Comparison of ENCODE assay signal across 28 mouse cellular contexts in the genomic region with DNA sequence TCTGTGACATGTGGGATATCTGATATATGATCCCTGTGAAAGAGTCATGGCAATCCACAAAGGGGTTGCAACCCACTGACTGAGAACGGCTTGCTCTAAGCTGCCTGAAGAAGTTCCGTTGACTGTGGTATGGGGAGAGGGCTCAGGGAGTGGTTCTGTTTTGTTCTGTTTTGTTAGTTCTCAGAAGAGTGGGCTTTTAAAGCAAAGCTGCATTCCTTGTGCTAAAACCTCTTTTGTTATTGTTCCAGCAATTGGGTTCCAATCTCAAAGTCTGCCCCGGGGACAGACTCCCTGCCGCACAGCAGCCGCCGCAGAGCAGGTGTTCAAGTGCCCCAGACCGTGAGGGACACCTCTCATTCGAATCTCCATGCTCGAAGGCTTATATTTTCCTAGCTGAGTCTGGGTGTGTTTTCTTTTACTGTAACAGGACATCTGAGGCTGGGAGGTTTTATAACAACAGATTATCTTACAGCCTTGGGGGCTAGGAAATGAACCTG. TPM values are rescaled to one million over a fixed set of nuclear protein-coding genes. Genes with fewer than 3 reads are reported as not detected.
DNase-seq lines count a peak whose midpoint lies in the region; ATAC-seq and TF ChIP-seq lines count a peak whose summit lies in the region.
"Had no signal": no experiment of that assay in that cellular context is flagged by ENCODE, and none has a peak within 500 bp of the region (broad histone marks: within the 10 kb centered on the region; RNA-seq: fewer than 3 reads in every experiment).

No protein-coding gene starts in this region.

- no peak for ATAC-seq in monocyte, adult 5-6 weeks (replicated peaks; ENCODE audit: insufficient number of reproducible peaks, low FRiP score, low TSS enrichment, poor library complexity, severe bottlenecking)
- ATAC-seq: CD4-positive, CD25-positive, alpha-beta regulatory T cell, adult 4 months; forebrain, embryonic 14.5 days; forebrain, embryonic 16.5 days had no signal

- peaks cover 27% of the 10 kb centered on the region for H3K9me3 ChIP-seq in E14TG2a.4 (ENCODE audit: low read length)
- H3K9me3 ChIP-seq: embryonic facial prominence, embryonic 15.5 days; forebrain, embryonic 12.5 days had no signal

- peak overlapping the region; percentile 66 for H3K4me3 ChIP-seq in E14TG2a.4 (replicated peaks; ENCODE audit: low read length)
- H3K4me3 ChIP-seq: embryonic facial prominence, embryonic 13.5 days; embryonic facial prominence, embryonic 15.5 days; erythroblast, embryonic 14.5 days; forebrain, embryonic 10.5 days; forebrain, embryonic 12.5 days had no signal

- no peak for TF ChIP-seq CTCF in E14TG2a.4 (conservative IDR thresholded peaks at IDR 0.05; ENCODE audit: low read length)

- H3K27me3 ChIP-seq in E14TG2a.4 (ENCODE audit: insufficient read depth, low read length): no peaks in the 10 kb centered on the region
- H3K27me3 ChIP-seq: embryonic facial prominence, embryonic 13.5 days; embryonic facial prominence, embryonic 15.5 days had no signal

- DNase-seq in ES-CJ7 (ENCODE audit: low read depth, low spot score): peak; percentile 59
- DNase-seq in R1 (ENCODE audit: low read depth, low spot score): peak; percentile 96
- no peak for DNase-seq in heart, adult 18-20 months
- DNase-seq in MN1 (ENCODE audit: low spot score): no peak
- DNase-seq: adrenal gland, adult 2 months; adrenal gland, postnatal 10 days; adrenal gland, postnatal 25 days; B cell, adult 2 months; cerebellum, adult 11 months; cerebellum, adult 18-20 months; cerebellum, adult 8-10 months; cerebellum, adult 9-11 months; cerebellum, postnatal 14 days; cerebellum, postnatal 36 days; embryo, embryonic 11 days had no signal

- H3K36me3 ChIP-seq in E14TG2a.4 (ENCODE audit: insufficient read depth, low read length): peaks cover 6% of the 10 kb centered on the region; the same call in 1 of the 2 replicates
- H3K36me3 ChIP-seq: embryonic facial prominence, embryonic 13.5 days; embryonic facial prominence, embryonic 15.5 days; forebrain, embryonic 10.5 days; forebrain, embryonic 12.5 days; G1E had no signal

- H3K4me1 ChIP-seq in E14TG2a.4 (replicated peaks; ENCODE audit: low read depth, low read length): peaks cover 83% of the 10 kb centered on the region
- H3K4me1 ChIP-seq: embryonic facial prominence, embryonic 15.5 days; forebrain, embryonic 10.5 days; forebrain, embryonic 12.5 days had no signal

RNA-seq across cellular contexts. Expression of gene Acsbg2, which starts 4.7 kb away (rescaled TPM):
- total RNA-seq in heart, adult 18-20 months (2021): not detected
- not detected in 3 replicates for total RNA-seq in monocyte, adult 5-6 weeks (2017)
- total RNA-seq: CH12.LX; common myeloid progenitor, adult 5-6 weeks had no signal

RNA-seq across cellular contexts. Expression of gene 1700061G19Rik, which starts 5.7 kb away (rescaled TPM):
- not detected for total RNA-seq in heart, adult 18-20 months (2021)
- not detected in 3 replicates for total RNA-seq in monocyte, adult 5-6 weeks (2017)

RNA-seq across cellular contexts. Expression of gene Rfx2, which starts 38.7 kb away (rescaled TPM):
- total RNA-seq in heart, adult 18-20 months (2021): 1 to 10 TPM; 2.5 to 3.1 TPM
- 4.7 to 8.2 TPM (median 6.6 TPM) in 3 replicates for total RNA-seq in monocyte, adult 5-6 weeks (2017)

Comparison
In these comparisons a context has a peak if more than half of its experiments do, and no peak if none do; other contexts are left out.
1. DNase-seq: peak in ES-CJ7 (single experiment) and R1 (single experiment); none in heart, adult 18-20 months (0 of 2) and MN1 (single experiment).